Mouse (Mus musculus) neural tube, embryonic 14.5 days (tissue): ENCODE results near the gene Lrba. TPM values are rescaled to one million over a fixed set of nuclear protein-coding genes. Genes with fewer than 3 reads are reported as not detected.

ENCODE experiments used
- ATAC-seq: fragments of 200-750 bp; cut with Nextera tagmentation; 2 replicates; pipeline ENCODE4 v1.8.0; 2017; ENCODE audit warnings: low read depth, mild to moderate bottlenecking, moderate TSS enrichment, moderate library complexity
- H3K27ac ChIP-seq: fragments of 300-500 bp; sonication (generic); 2 replicates; pipeline ENCODE4 v1.5.1; 2014; ENCODE audit warnings: low read depth, mild to moderate bottlenecking, control low read depth, low read length, moderate library complexity, mixed read lengths
- H3K27me3 ChIP-seq: fragments of 300-500 bp; sonication (generic); 2 replicates; pipeline ENCODE4 v1.6.1; 2014; ENCODE audit warnings: low read length; ENCODE audit not compliant: control insufficient read depth, insufficient read depth
- H3K36me3 ChIP-seq: fragments of 300-500 bp; sonication (generic); 2 replicates; pipeline ENCODE4 v1.6.1; 2014; ENCODE audit warnings: low read length, mixed read lengths; ENCODE audit not compliant: control insufficient read depth, insufficient read depth
- H3K4me1 ChIP-seq: fragments of 300-500 bp; sonication (generic); 2 replicates; pipeline ENCODE4 v1.6.1; 2014; ENCODE audit warnings: low read length; ENCODE audit not compliant: control insufficient read depth, insufficient read depth
- H3K4me2 ChIP-seq: fragments of 300-500 bp; sonication (generic); 2 replicates; pipeline ENCODE4 v1.6.1; 2014; ENCODE audit warnings: mild to moderate bottlenecking, low read depth, low read length, control low read depth
- H3K4me3 ChIP-seq: fragments of 300-500 bp; sonication (generic); 2 replicates; pipeline ENCODE4 v1.5.1; 2014; ENCODE audit warnings: low read depth, low read length, control low read depth, mixed read lengths
- H3K9ac ChIP-seq: fragments of 300-500 bp; sonication (generic); replicated peaks from 2 replicates; pipeline ENCODE4 v1.6.1; 2014; ENCODE audit warnings: low read depth, mild to moderate bottlenecking, control low read depth, low read length, mixed read lengths
- H3K9me3 ChIP-seq: fragments of 300-500 bp; sonication (generic); 2 replicates; pipeline ENCODE4 v1.6.1; 2016; ENCODE audit warnings: low read length; ENCODE audit not compliant: control insufficient read depth
- WGBS: fragments of 180-500 bp; shearing (Covaris S2); extraction: QIAGEN DNeasy Blood & Tissue Kit; methylation state at CpG from one replicate; pipeline ENCODE4 v1.1.7; 2014; 5-methylcytosine and 5-hydroxymethylcytosine counted together
- polyA plus RNA-seq: library from polyadenylated mRNA; unstranded; fragments of >200 nt; fragmentation: Nextera tagmentation; extraction: Ambion mirVana; gene quantifications from 2 replicates; pipeline ENCODE4 v1.2.1, GENCODE M21; 2014

The Lrba gene
- polyA plus RNA-seq, 1 experiment from 2014 or later, result 13.6 TPM

GRCm38 (mm10) chr3:86602284-86602683, 377.8 kb downstream of the Lrba start:
- no peak overlapping the region for H3K27ac ChIP-seq
- WGBS, result 43% methylated on average over 3 of the region's 3 CpGs
- ATAC-seq, result no peak
- H3K4me1 ChIP-seq, result no peaks in the 10 kb centered on the region
- H3K9me3 ChIP-seq, result no peaks in the 10 kb centered on the region
- no peaks in the 10 kb centered on the region for H3K27me3 ChIP-seq
- H3K9ac ChIP-seq, result no peak overlapping the region
- no peak overlapping the region for H3K4me3 ChIP-seq
- H3K4me2 ChIP-seq, result no peak overlapping the region
- no peaks in the 10 kb centered on the region for H3K36me3 ChIP-seq

DNA sequence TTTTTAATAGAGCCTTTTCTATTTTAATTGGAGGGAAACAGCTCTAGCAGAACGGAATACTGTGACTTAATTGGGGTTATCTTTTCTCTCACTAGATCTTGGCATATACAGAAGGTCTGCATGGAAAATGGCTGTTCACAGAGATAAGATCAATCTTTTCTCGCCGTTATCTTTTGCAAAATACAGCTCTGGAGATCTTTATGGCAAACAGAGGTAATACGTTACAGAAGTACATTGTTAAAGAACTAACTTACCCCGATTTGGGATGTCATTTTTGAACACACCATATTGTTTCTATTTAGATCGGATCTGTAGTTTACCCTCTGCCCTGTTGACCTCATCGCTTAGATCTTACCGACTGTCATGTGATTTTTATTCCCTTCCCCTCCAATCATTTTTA, 381.3 kb downstream of the Lrba start:
- H3K36me3 ChIP-seq, result no peaks in the 10 kb centered on the region
- no peak overlapping the region for H3K27ac ChIP-seq
- H3K9me3 ChIP-seq, result no peaks in the 10 kb centered on the region
- WGBS, result 85% methylated on average over 8 of the region's 8 CpGs
- no peaks in the 10 kb centered on the region for H3K27me3 ChIP-seq
- H3K4me2 ChIP-seq, result no peak overlapping the region
- no peak overlapping the region for H3K4me3 ChIP-seq
- no peaks in the 10 kb centered on the region for H3K4me1 ChIP-seq
- no peak overlapping the region for H3K9ac ChIP-seq
- no peak for ATAC-seq

GRCm38 (mm10) chr3:86627008-86627743, 402.7 kb downstream of the Lrba start:
- Histone ChIP-seq H3K27ac (no peak overlapping the region), H3K4me3 (no peak overlapping the region), H3K36me3 (no peaks in the 10 kb centered on the region), H3K9ac (no peak overlapping the region), H3K4me2 (no peak overlapping the region), H3K27me3 (no peaks in the 10 kb centered on the region), H3K4me1 (no peaks in the 10 kb centered on the region), H3K9me3 (no peaks in the 10 kb centered on the region)
- ATAC-seq, result no peak
- 81% methylated on average over 4 of the region's 4 CpGs for WGBS

- WGBS, result 96% methylated on average over 4 of the region's 4 CpGs
These were observed 404.9 kb downstream of the Lrba start for GRCm38 (mm10) chr3:86629379-86629778.

GRCm38 (mm10) chr3:86635464-86635863, 411.0 kb downstream of the Lrba start:
- Histone ChIP-seq H3K27me3 (no peaks in the 10 kb centered on the region), H3K9ac (no peak overlapping the region), H3K4me3 (no peak overlapping the region), H3K36me3 (no peaks in the 10 kb centered on the region), H3K4me2 (no peak overlapping the region), H3K27ac (no peak overlapping the region), H3K9me3 (no peaks in the 10 kb centered on the region), H3K4me1 (no peaks in the 10 kb centered on the region)
- WGBS, result 83% methylated on average over 5 of the region's 5 CpGs
- no peak for ATAC-seq

More at GRCm38 (mm10) chr3:86629379-86629778, 404.9 kb downstream of the Lrba start:
- Histone ChIP-seq H3K36me3 (no peaks in the 10 kb centered on the region), H3K9ac (no peak overlapping the region), H3K4me1 (no peaks in the 10 kb centered on the region), H3K4me2 (no peak overlapping the region), H3K27ac (no peak overlapping the region), H3K27me3 (no peaks in the 10 kb centered on the region), H3K9me3 (no peaks in the 10 kb centered on the region), H3K4me3 (no peak overlapping the region)
- no peak for ATAC-seq

DNA sequence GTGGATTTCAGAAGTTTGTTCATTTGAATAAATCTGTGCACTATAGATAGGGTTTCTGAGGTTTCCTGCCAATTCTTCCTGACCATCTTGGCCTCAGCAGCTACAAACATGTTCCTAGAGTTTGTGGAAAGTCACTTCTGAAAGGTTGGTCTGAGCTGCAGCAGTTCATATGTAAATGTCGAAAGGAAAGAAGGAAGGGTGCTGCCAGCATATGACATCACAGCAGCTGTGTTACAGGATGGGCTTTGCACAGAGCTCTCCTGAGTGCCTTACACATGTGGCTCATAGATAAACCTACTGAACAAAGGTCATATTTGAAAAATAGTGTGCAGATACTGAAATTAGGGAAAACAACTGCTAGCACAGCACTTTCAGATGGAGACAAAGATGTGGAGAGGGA, 411.5 kb downstream of the Lrba start:
- H3K27me3 ChIP-seq, result no peaks in the 10 kb centered on the region
- H3K9ac ChIP-seq, result no peak overlapping the region
- no peak overlapping the region for H3K27ac ChIP-seq
- H3K36me3 ChIP-seq, result no peaks in the 10 kb centered on the region
- no peak overlapping the region for H3K4me2 ChIP-seq
- 38% methylated on average over 1 of the region's 1 CpGs for WGBS
- no peaks in the 10 kb centered on the region for H3K4me1 ChIP-seq
- H3K4me3 ChIP-seq, result no peak overlapping the region
- no peak for ATAC-seq
- no peaks in the 10 kb centered on the region for H3K9me3 ChIP-seq

- Histone ChIP-seq H3K4me2 (no peak overlapping the region), H3K4me3 (no peak overlapping the region), H3K27ac (peak overlapping the region; percentile 52), H3K27me3 (no peaks in the 10 kb centered on the region), H3K9me3 (no peaks in the 10 kb centered on the region), H3K36me3 (no peaks in the 10 kb centered on the region), H3K9ac (no peak overlapping the region), H3K4me1 (no peaks in the 10 kb centered on the region)
- ATAC-seq, result peak; percentile 93
- 28% methylated on average over 2 of the region's 2 CpGs for WGBS
These were observed 414.3 kb downstream of the Lrba start for GRCm38 (mm10) chr3:86638552-86639348.

DNA sequence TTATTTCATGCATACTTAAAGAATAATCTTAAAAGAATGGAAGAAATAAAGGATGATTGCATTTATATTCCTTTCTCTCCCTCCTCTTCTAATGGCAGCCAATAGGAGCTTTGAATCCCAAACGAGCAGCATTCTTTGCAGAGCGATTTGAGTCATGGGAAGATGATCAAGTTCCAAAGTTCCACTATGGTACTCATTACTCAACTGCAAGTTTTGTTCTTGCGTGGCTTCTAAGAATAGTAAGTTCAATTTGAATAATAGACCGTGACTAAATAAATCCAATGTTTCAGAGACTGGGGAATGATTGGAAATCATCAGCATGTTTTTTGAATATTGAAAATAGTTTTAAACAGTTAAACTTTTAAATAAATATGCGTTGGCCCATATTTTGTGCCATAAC, 416.9 kb downstream of the Lrba start:
- no peak overlapping the region for H3K9ac ChIP-seq
- H3K4me1 ChIP-seq, result no peaks in the 10 kb centered on the region
- 84% methylated on average over 5 of the region's 5 CpGs for WGBS
- ATAC-seq, result no peak
- no peak overlapping the region for H3K27ac ChIP-seq
- H3K36me3 ChIP-seq, result no peaks in the 10 kb centered on the region
- H3K4me2 ChIP-seq, result no peak overlapping the region
- no peaks in the 10 kb centered on the region for H3K27me3 ChIP-seq
- no peaks in the 10 kb centered on the region for H3K9me3 ChIP-seq
- no peak overlapping the region for H3K4me3 ChIP-seq

DNA sequence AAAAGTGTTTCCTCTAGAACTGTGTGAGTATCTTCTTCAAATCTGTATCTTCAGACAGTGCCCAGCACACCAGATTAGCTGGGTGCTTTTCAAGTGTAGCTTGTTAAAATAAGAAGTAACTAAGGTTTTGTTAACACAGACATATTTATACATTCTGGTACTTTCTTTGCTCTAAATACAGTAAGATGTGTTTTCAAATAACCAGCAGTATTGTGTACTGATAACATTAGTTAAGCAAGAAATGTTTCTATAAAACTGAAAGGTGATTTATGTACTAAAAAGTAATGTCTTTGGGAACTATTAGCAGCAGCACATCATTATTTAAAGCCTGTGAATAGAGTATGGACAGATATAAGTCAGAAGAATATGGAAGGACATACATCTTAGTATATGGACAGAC, 417.3 kb downstream of the Lrba start:
- Histone ChIP-seq H3K4me1 (no peaks in the 10 kb centered on the region), H3K4me3 (no peak overlapping the region), H3K9ac (no peak overlapping the region), H3K4me2 (no peak overlapping the region), H3K27ac (no peak overlapping the region), H3K9me3 (no peaks in the 10 kb centered on the region), H3K36me3 (no peaks in the 10 kb centered on the region), H3K27me3 (no peaks in the 10 kb centered on the region)
- no peak for ATAC-seq
